ENCODE assay signal across 7 mouse cellular contexts in the genomic region with DNA sequence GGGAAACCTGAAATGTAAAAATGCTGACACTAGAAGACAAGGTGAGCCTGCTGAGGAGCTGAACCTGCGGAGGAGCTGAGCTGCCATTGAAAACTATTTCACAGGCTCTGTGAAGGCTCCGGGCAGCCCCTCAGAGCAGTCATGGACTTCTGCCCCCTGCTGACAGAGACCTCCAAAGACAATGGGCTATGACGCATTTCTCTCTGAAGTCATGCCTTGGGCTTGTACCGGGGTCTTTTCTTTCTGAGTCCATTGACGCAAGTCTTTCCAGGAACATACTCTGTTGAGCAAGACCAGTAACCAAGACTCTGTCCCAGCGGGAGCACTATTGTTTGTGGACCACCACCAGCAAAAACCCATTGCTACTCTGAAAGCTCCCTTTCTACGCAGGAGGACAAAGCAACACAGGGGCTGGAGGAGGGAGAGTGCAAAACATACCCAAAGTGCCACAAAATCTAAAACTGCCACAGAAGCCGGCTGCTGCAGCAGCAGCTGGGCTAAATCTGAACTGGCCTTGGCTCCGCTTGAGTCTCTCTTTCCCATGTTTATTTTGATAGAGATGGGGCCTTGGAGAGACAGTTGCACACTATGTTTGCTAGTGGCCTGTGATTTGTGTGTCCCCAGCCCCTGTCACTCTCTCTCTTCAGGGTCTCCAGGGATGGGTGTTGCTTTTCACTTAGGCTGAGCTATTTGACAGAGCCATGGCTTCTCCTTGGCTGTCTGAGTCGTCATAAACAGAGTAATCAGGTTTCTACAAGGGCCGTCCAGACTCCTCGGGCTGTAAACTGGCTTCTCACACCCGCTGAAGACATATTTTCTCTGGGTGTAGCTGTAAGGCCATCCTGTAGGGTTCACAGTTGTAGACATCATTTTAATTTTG.
DNase-seq lines count a peak whose midpoint lies in the region; ATAC-seq lines count a peak whose summit lies in the region.

No protein-coding gene starts in this region.

- no peaks in the 10 kb centered on the region for H3K36me3 ChIP-seq in forebrain, embryonic 11.5 days (ENCODE audit: control insufficient read depth, insufficient read depth, low read length)
- H3K36me3 ChIP-seq in liver, embryonic 15.5 days (replicated peaks): peaks cover 4% of the 10 kb centered on the region; the same call in 1 of the 2 replicates

- no peak overlapping the region; the same call in 1 of the 2 replicates for H3K27ac ChIP-seq in forebrain, embryonic 11.5 days (ENCODE audit: low read depth, low read length)
- H3K27ac ChIP-seq in liver, embryonic 15.5 days (replicated peaks): peak overlapping the region; percentile 61; the same call in 1 of the 2 replicates

- H3K27me3 ChIP-seq in forebrain, embryonic 11.5 days (ENCODE audit: control insufficient read depth, insufficient read depth, low read length): no peaks in the 10 kb centered on the region
- H3K27me3 ChIP-seq in liver, embryonic 15.5 days: no peaks in the 10 kb centered on the region

- 0 out of 2 replicates have a peak, but pooled peaks have one; percentile 24 for ATAC-seq in forebrain, embryonic 11.5 days (replicated peaks; ENCODE audit: low FRiP score)
- ATAC-seq in liver, embryonic 15.5 days (ENCODE audit: insufficient read depth): no peak

- WGBS in forebrain, embryonic 11.5 days: 43% methylated on average over 13 of the region's 13 CpGs
- WGBS in liver, embryonic 15.5 days (ENCODE audit: insufficient replicate concordance): 47% methylated on average over 13 of the region's 13 CpGs

- H3K4me2 ChIP-seq in forebrain, embryonic 11.5 days (ENCODE audit: low read depth, low read length, severe bottlenecking): no peak overlapping the region
- 0 out of 2 replicates have a peak overlapping the region, but pooled peaks have one; percentile 5 for H3K4me2 ChIP-seq in liver, embryonic 15.5 days

- no peak overlapping the region; the same call in 1 of the 2 replicates for H3K9ac ChIP-seq in forebrain, embryonic 11.5 days (ENCODE audit: low read length)
- H3K9ac ChIP-seq in liver, embryonic 15.5 days: 0 out of 2 replicates have a peak overlapping the region, but pooled peaks have one; percentile 2

- H3K4me1 ChIP-seq in forebrain, embryonic 11.5 days (replicated peaks; ENCODE audit: control insufficient read depth, insufficient read depth, low read length): 0 out of 2 replicates have a peak, but pooled peaks cover 2% of the 10 kb centered on the region
- H3K4me1 ChIP-seq in liver, embryonic 15.5 days (replicated peaks): peaks cover 48% of the 10 kb centered on the region

- no peaks in the 10 kb centered on the region for H3K9me3 ChIP-seq in forebrain, embryonic 11.5 days (ENCODE audit: control insufficient read depth, low read length)
- no peaks in the 10 kb centered on the region for H3K9me3 ChIP-seq in liver, embryonic 15.5 days (replicated peaks)

- H3K4me3 ChIP-seq in forebrain, embryonic 11.5 days (ENCODE audit: low read depth, low read length): no peak overlapping the region
- H3K4me3 ChIP-seq in liver, embryonic 15.5 days (replicated peaks): no peak overlapping the region

- DNase-seq in kidney, postnatal 4 days: peak; percentile 41 to 57
- DNase-seq in kidney, postnatal 25 days: no peak
- DNase-seq in Muller cell, postnatal 12 days (ENCODE audit: inconsistent ontology term): peak; percentile 32
- DNase-seq in forebrain, embryonic 11.5 days (ENCODE audit: low spot score): no peak
- DNase-seq in frontal cortex, postnatal 10 days (ENCODE audit: low spot score in 2 of 2): no peak
- no peak for DNase-seq in cerebellum, adult 9-10 months

Comparison
In these comparisons a context has a peak if more than half of its experiments do, and no peak if none do; other contexts are left out.
1. DNase-seq: peak in kidney, postnatal 4 days (2 of 2) and Muller cell, postnatal 12 days (single experiment); none in kidney, postnatal 25 days (0 of 2), forebrain, embryonic 11.5 days (single experiment), frontal cortex, postnatal 10 days (0 of 2) and cerebellum, adult 9-10 months (single experiment).